Mouse (Mus musculus): ENCODE data around the gene Opalin. TPM values are rescaled to one million over a fixed set of nuclear protein-coding genes. Genes with fewer than 3 reads are reported as not detected.

Gene Opalin
- polyA plus RNA-seq, 1 experiment from 2014 or later, result not detected

Other genes starting within 250 kb of the Opalin start
- gene Ccnj, start 245.8 kb downstream of the Opalin start, polyA plus RNA-seq (2015; fragmentation: Nextera tagmentation; extraction: Ambion mirVana), result 7.9 and 10.6 TPM in 2 replicates
- gene Zfp518a, start 182.4 kb downstream of the Opalin start, polyA plus RNA-seq (2015; fragmentation: Nextera tagmentation; extraction: Ambion mirVana), result 8.4 and 9.5 TPM in 2 replicates
- 5.4 and 5.7 TPM in 2 replicates for gene Blnk, start 82.6 kb downstream of the Opalin start, polyA plus RNA-seq (2015; fragmentation: Nextera tagmentation; extraction: Ambion mirVana)
- gene Dntt, start 47.8 kb downstream of the Opalin start, polyA plus RNA-seq (2015; fragmentation: Nextera tagmentation; extraction: Ambion mirVana), result 0.09 TPM in 1 of 2 replicates, not detected in the other
- gene Tll2, start 129.7 kb upstream of the Opalin start, polyA plus RNA-seq (2015; fragmentation: Nextera tagmentation; extraction: Ambion mirVana), result 0.46 and 0.52 TPM in 2 replicates
- 129 and 147 TPM in 2 replicates for gene Tm9sf3, start 186.9 kb upstream of the Opalin start, polyA plus RNA-seq (2015; fragmentation: Nextera tagmentation; extraction: Ambion mirVana)

Measured in limb, embryonic 15.5 days (tissue).